Mouse (Mus musculus) megakaryocyte, embryonic 14.5 days (primary cell): ENCODE measurements around the gene Tek.

Experiments used
- FLI1 ChIP-seq: IDR thresholded peaks from 2 replicates; pipeline ENCODE4 v1.6.1; 2012; ENCODE audit warnings: low read length, inconsistent platforms, mixed read lengths
- GATA1 ChIP-seq: IDR thresholded peaks from 3 replicates; pipeline ENCODE4 v1.6.1; 2012; ENCODE audit warnings: mixed read lengths, low read length, inconsistent platforms, borderline replicate concordance

GRCm38 (mm10) chr4:94827429-94827828 is 88.3 kb downstream of the Tek start:
- TF ChIP-seq GATA1 (no peak), FLI1 (no peak)
